Mouse (Mus musculus) spleen, adult 2 months (tissue): ENCODE measurements around the gene Ubap1l.

ENCODE experiments used
- CTCF ChIP-seq: fragments of 200-500 bp; IDR thresholded peaks from 2 replicates; pipeline ENCODE4 v1.5.1; 2011; ENCODE audit warnings: mild to moderate bottlenecking, inconsistent platforms; ENCODE audit not compliant: insufficient read depth, insufficient read length, insufficient replicate concordance; ENCODE audit errors: extremely low read depth
- POLR2A ChIP-seq: fragments of 200-500 bp; IDR thresholded peaks from 2 replicates; pipeline ENCODE4 v1.6.1; 2011; ENCODE audit warnings: low read depth, low read length, inconsistent platforms

DNA sequence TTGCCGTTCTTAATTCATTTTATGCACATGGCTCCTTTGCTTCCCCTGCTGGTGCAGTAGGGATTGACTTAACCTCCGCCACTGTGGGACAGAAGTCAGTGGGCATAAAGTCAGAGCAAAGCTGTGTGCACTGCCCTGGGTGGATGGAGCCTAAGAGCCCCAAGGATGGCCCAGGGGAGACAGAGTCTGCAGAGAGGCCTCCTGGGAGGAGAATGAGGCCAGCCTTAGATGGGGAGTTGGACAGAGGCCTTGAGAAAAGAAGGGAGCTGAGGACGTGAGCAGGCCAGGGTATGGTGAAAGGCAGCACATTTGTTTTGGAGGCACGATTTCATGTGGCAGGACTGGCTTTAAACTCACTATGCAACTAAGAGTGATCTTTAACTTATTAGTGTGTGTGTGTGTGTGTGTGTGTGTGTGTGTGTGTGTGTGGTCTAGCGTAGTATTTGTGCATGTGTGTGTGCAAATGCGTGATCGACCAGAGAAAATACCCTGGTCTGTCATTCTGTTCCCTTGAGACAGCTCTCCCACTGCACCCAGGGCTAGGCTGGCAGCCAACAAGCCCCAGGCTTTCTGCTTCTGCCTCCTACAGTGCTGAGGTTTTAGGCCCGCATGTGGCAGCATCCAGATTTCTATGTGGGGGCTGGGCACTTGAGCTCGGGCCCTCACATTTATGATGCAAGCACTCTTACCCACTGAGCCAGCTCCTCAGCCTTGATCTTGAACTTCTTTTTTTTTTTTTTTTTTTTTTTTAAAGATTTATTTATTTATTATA, 14.5 kb downstream of the Ubap1l start:
- TF ChIP-seq POLR2A = no peak
- TF ChIP-seq CTCF = no peak
